Comparison of ENCODE assay signal across 34 mouse cellular contexts in genomic region chr19:41705416-41705815, GRCm38 (mm10). TPM values are rescaled to one million over a fixed set of nuclear protein-coding genes. Genes with fewer than 3 reads are reported as not detected.
A peak's percentile ranks its signal among the peaks of the same experiment; 100 is the strongest.
DNase-seq lines count a peak whose midpoint lies in the region; ATAC-seq lines count a peak whose summit lies in the region.
"Had no signal": no experiment of that assay in that cellular context is flagged by ENCODE, and none has a peak within 500 bp of the region (broad histone marks: within the 10 kb centered on the region; RNA-seq: fewer than 3 reads in every experiment).

No protein-coding gene starts in this region.

- no peak overlapping the region; the same call in 1 of the 2 replicates for H3K27ac ChIP-seq in midbrain, embryonic 11.5 days (ENCODE audit: low read depth, low read length)
- H3K27ac ChIP-seq in midbrain, embryonic 13.5 days: no peak overlapping the region
- H3K27ac ChIP-seq in hindbrain, embryonic 12.5 days: peak overlapping the region; percentile 76
- H3K27ac ChIP-seq in neural tube, embryonic 12.5 days: peak overlapping the region; percentile 80
- H3K27ac ChIP-seq: embryonic facial prominence, embryonic 13.5 days; forebrain, embryonic 10.5 days; forebrain, embryonic 15.5 days; gastrocnemius, adult 2 months; kidney, embryonic 15.5 days; limb, embryonic 15.5 days; liver, embryonic 13.5 days; stomach, postnatal 0 days had no signal

- WGBS in midbrain, embryonic 11.5 days: 29% methylated on average over 12 of the region's 12 CpGs
- WGBS in midbrain, embryonic 13.5 days: 21% methylated on average over 12 of the region's 12 CpGs
- 23% methylated on average over 12 of the region's 12 CpGs for WGBS in hindbrain, embryonic 12.5 days
- WGBS in neural tube, embryonic 12.5 days: 18% methylated on average over 12 of the region's 12 CpGs

- peak; percentile 44 for DNase-seq in embryo, embryonic 11 days
- no peak for DNase-seq in embryo, embryonic 9.5 days (ENCODE audit: extremely low spot score)
- no peak for DNase-seq in midbrain, embryonic 11.5 days (ENCODE audit: low spot score, missing footprints)
- no peak for DNase-seq in right cerebral cortex, postnatal 10 days (ENCODE audit: low spot score in 2 of 2)
- DNase-seq in spleen, postnatal 4 days (ENCODE audit: low spot score in 2 of 2): no peak
- DNase-seq: adrenal gland, adult 8-10 months; cerebellum, adult 2 months; cerebellum, postnatal 14 days; gastrocnemius, adult 2 months; gastrocnemius, postnatal 36 days; heart, adult 18-20 months; heart, postnatal 36 days; kidney, adult 18-20 months; kidney, postnatal 36 days; layer of hippocampus, postnatal 36 days; left cerebral cortex, postnatal 4 days; liver, embryonic 13.5 days; lung, adult 18-20 months; lung, postnatal 14 days; spleen, adult 18-20 months; thymus, adult 18-20 months; thymus, postnatal 25 days had no signal

- H3K9ac ChIP-seq in midbrain, embryonic 11.5 days (ENCODE audit: low read length): no peak overlapping the region; the same call in 1 of the 2 replicates
- no peak overlapping the region for H3K9ac ChIP-seq in midbrain, embryonic 13.5 days (replicated peaks)
- peak overlapping the region; percentile 18; the same call in 1 of the 2 replicates for H3K9ac ChIP-seq in hindbrain, embryonic 12.5 days
- no peak overlapping the region for H3K9ac ChIP-seq in neural tube, embryonic 12.5 days
- H3K9ac ChIP-seq: embryonic facial prominence, embryonic 13.5 days; forebrain, embryonic 15.5 days; kidney, embryonic 15.5 days; limb, embryonic 15.5 days; liver, embryonic 13.5 days had no signal

- no peak overlapping the region for H3K4me3 ChIP-seq in midbrain, embryonic 11.5 days (ENCODE audit: low read depth, low read length)
- no peak overlapping the region for H3K4me3 ChIP-seq in midbrain, embryonic 13.5 days (replicated peaks)
- H3K4me3 ChIP-seq in hindbrain, embryonic 12.5 days: no peak overlapping the region
- H3K4me3 ChIP-seq in neural tube, embryonic 12.5 days: no peak overlapping the region
- H3K4me3 ChIP-seq: embryonic facial prominence, embryonic 13.5 days; forebrain, embryonic 10.5 days; forebrain, embryonic 15.5 days; gastrocnemius, adult 2 months; kidney, embryonic 15.5 days; limb, embryonic 15.5 days; liver, embryonic 13.5 days had no signal

- H3K4me1 ChIP-seq in midbrain, embryonic 11.5 days (ENCODE audit: control insufficient read depth, insufficient read depth, low read length): peaks cover 27% of the 10 kb centered on the region
- peaks cover 53% of the 10 kb centered on the region for H3K4me1 ChIP-seq in midbrain, embryonic 13.5 days (replicated peaks)
- peaks cover 42% of the 10 kb centered on the region for H3K4me1 ChIP-seq in hindbrain, embryonic 12.5 days
- peaks cover 48% of the 10 kb centered on the region for H3K4me1 ChIP-seq in neural tube, embryonic 12.5 days
- H3K4me1 ChIP-seq: limb, embryonic 15.5 days; liver, embryonic 13.5 days had no signal

- H3K36me3 ChIP-seq in midbrain, embryonic 11.5 days (ENCODE audit: control insufficient read depth, insufficient read depth, low read length): no peaks in the 10 kb centered on the region
- H3K36me3 ChIP-seq in midbrain, embryonic 13.5 days: no peaks in the 10 kb centered on the region
- H3K36me3 ChIP-seq in hindbrain, embryonic 12.5 days: no peaks in the 10 kb centered on the region
- H3K36me3 ChIP-seq in neural tube, embryonic 12.5 days: no peaks in the 10 kb centered on the region
- H3K36me3 ChIP-seq: embryonic facial prominence, embryonic 13.5 days; forebrain, embryonic 10.5 days; forebrain, embryonic 15.5 days; G1E; kidney, embryonic 15.5 days; limb, embryonic 15.5 days; liver, embryonic 13.5 days had no signal

- peak overlapping the region; percentile 8; the same call in 1 of the 2 replicates for H3K4me2 ChIP-seq in midbrain, embryonic 11.5 days
- no peak overlapping the region for H3K4me2 ChIP-seq in midbrain, embryonic 13.5 days (replicated peaks)
- H3K4me2 ChIP-seq in hindbrain, embryonic 12.5 days (replicated peaks): peak overlapping the region; percentile 15; the same call in 1 of the 2 replicates
- H3K4me2 ChIP-seq in neural tube, embryonic 12.5 days (replicated peaks): peak overlapping the region; percentile 40
- H3K4me2 ChIP-seq: embryonic facial prominence, embryonic 13.5 days; forebrain, embryonic 15.5 days; heart, embryonic 11.5 days; kidney, embryonic 15.5 days; limb, embryonic 15.5 days; liver, embryonic 13.5 days had no signal

- ATAC-seq in midbrain, embryonic 11.5 days (ENCODE audit: low FRiP score): peak; percentile 72
- ATAC-seq in midbrain, embryonic 13.5 days: no peak
- peak; percentile 23; the same call in 1 of the 2 replicates for ATAC-seq in hindbrain, embryonic 12.5 days (ENCODE audit: low FRiP score)
- peak; percentile 38; the same call in 1 of the 2 replicates for ATAC-seq in neural tube, embryonic 12.5 days (ENCODE audit: low FRiP score, low read depth)
- ATAC-seq: forebrain, embryonic 15.5 days; inflammation-experienced regulatory T-cells, adult 6 months had no signal

- peaks cover 3% of the 10 kb centered on the region; the same call in 1 of the 2 replicates for H3K27me3 ChIP-seq in midbrain, embryonic 11.5 days (ENCODE audit: control insufficient read depth, insufficient read depth, low read length)
- H3K27me3 ChIP-seq in midbrain, embryonic 13.5 days: no peaks in the 10 kb centered on the region
- H3K27me3 ChIP-seq in hindbrain, embryonic 12.5 days: peaks cover 31% of the 10 kb centered on the region
- H3K27me3 ChIP-seq in neural tube, embryonic 12.5 days (replicated peaks): peaks cover 5% of the 10 kb centered on the region
- H3K27me3 ChIP-seq: forebrain, embryonic 15.5 days had no signal

- H3K9me3 ChIP-seq in midbrain, embryonic 11.5 days (ENCODE audit: control insufficient read depth, low read length): no peaks in the 10 kb centered on the region
- H3K9me3 ChIP-seq in midbrain, embryonic 13.5 days: no peaks in the 10 kb centered on the region
- H3K9me3 ChIP-seq in hindbrain, embryonic 12.5 days (replicated peaks): no peaks in the 10 kb centered on the region
- no peaks in the 10 kb centered on the region for H3K9me3 ChIP-seq in neural tube, embryonic 12.5 days
- H3K9me3 ChIP-seq: embryonic facial prominence, embryonic 13.5 days; forebrain, embryonic 10.5 days; forebrain, embryonic 15.5 days; G1E; kidney, embryonic 15.5 days; limb, embryonic 15.5 days; liver, embryonic 13.5 days had no signal

RNA-seq across cellular contexts. Expression of gene Slit1, which starts 38.0 kb away (rescaled TPM):
- 8.8 and 10.2 TPM in 2 replicates for polyA plus RNA-seq in midbrain, embryonic 11.5 days (2014; fragmentation: Nextera tagmentation; extraction: Ambion mirVana)
- 13.2 and 23.8 TPM in 2 replicates for polyA plus RNA-seq in midbrain, embryonic 13.5 days (2015; fragmentation: Nextera tagmentation; extraction: Ambion mirVana)
- 28.9 and 31.9 TPM in 2 replicates for polyA plus RNA-seq in hindbrain, embryonic 12.5 days (2016; fragmentation: Nextera tagmentation; extraction: Ambion mirVana)
- 24.0 and 26.2 TPM in 2 replicates for polyA plus RNA-seq in neural tube, embryonic 12.5 days (2016; fragmentation: Nextera tagmentation; extraction: Ambion mirVana)
- polyA plus RNA-seq: inflammation-experienced regulatory T-cells, adult 6 months had no signal

Comparison
In these comparisons a context has a peak if more than half of its experiments do, and no peak if none do; other contexts are left out.
1. H3K27ac ChIP-seq: peak in hindbrain, embryonic 12.5 days (single experiment) and neural tube, embryonic 12.5 days (single experiment); none in midbrain, embryonic 11.5 days (single experiment) and midbrain, embryonic 13.5 days (single experiment).